Mouse (Mus musculus) MEL (cell line): ENCODE measurements around the gene Wasf2.

ENCODE experiments used
- CTCF ChIP-seq, 3 experiments: IDR thresholded peaks in 2 of 3; conservative IDR thresholded peaks in 1 of 3; 2 replicates each; pipeline ENCODE4 v1.5.1; 2011 to 2012; ENCODE audit warnings: low read length in 3 of 3, low read depth in 2 of 3, mild to moderate bottlenecking in 2 of 3, improper control_type of control experiment in 1 of 3, inconsistent platforms in 1 of 3, mixed read lengths in 1 of 3, moderate library complexity in 1 of 3; ENCODE audit not compliant: control insufficient read depth in 1 of 3, insufficient read depth in 1 of 3, poor library complexity in 1 of 3, severe bottlenecking in 1 of 3
- E2F4 ChIP-seq: IDR thresholded peaks from 2 replicates; pipeline ENCODE4 v1.6.1; 2011; ENCODE audit warnings: low read depth, low read length, improper control_type of control experiment, borderline replicate concordance
- GATA1 ChIP-seq: IDR thresholded peaks from 2 replicates; pipeline ENCODE4 v1.6.1; 2011; ENCODE audit warnings: low read depth, low read length, improper control_type of control experiment
- JUND ChIP-seq: IDR thresholded peaks from 2 replicates; pipeline ENCODE4 v1.6.1; 2011; ENCODE audit warnings: low read depth, mild to moderate bottlenecking, improper control_type of control experiment, low read length
- MEF2A ChIP-seq: IDR thresholded peaks from 2 replicates; pipeline ENCODE4 v1.6.1; 2014; ENCODE audit warnings: low read depth, mild to moderate bottlenecking, inconsistent platforms, low read length, improper control_type of control experiment; ENCODE audit not compliant: poor library complexity, insufficient replicate concordance, severe bottlenecking; ENCODE audit errors: extremely low read depth
- MYB ChIP-seq: IDR thresholded peaks from 2 replicates; pipeline ENCODE4 v1.6.1; 2011; ENCODE audit warnings: mild to moderate bottlenecking, low read depth, low read length, improper control_type of control experiment
- MYC ChIP-seq: IDR thresholded peaks from 2 replicates; pipeline ENCODE4 v1.6.1; 2011; ENCODE audit warnings: low read depth, mild to moderate bottlenecking, low read length, improper control_type of control experiment, moderate library complexity
- RAD21 ChIP-seq: IDR thresholded peaks from 2 replicates; pipeline ENCODE4 v1.6.1; 2011; ENCODE audit warnings: mild to moderate bottlenecking, low read depth, low read length, improper control_type of control experiment
- USF1 ChIP-seq: IDR thresholded peaks from 2 replicates; pipeline ENCODE4 v1.6.1; 2014; ENCODE audit warnings: low read depth, mild to moderate bottlenecking, inconsistent platforms, low read length, improper control_type of control experiment, moderate library complexity
- ZC3H11A ChIP-seq: IDR thresholded peaks from 2 replicates; pipeline ENCODE4 v1.6.1; 2012; ENCODE audit warnings: low read depth, mild to moderate bottlenecking, inconsistent platforms, low read length, improper control_type of control experiment
- ZMIZ1 ChIP-seq: IDR thresholded peaks from 2 replicates; pipeline ENCODE4 v1.6.1; 2012; ENCODE audit warnings: low read depth, mild to moderate bottlenecking, inconsistent platforms, low read length, improper control_type of control experiment, moderate library complexity

DNA sequence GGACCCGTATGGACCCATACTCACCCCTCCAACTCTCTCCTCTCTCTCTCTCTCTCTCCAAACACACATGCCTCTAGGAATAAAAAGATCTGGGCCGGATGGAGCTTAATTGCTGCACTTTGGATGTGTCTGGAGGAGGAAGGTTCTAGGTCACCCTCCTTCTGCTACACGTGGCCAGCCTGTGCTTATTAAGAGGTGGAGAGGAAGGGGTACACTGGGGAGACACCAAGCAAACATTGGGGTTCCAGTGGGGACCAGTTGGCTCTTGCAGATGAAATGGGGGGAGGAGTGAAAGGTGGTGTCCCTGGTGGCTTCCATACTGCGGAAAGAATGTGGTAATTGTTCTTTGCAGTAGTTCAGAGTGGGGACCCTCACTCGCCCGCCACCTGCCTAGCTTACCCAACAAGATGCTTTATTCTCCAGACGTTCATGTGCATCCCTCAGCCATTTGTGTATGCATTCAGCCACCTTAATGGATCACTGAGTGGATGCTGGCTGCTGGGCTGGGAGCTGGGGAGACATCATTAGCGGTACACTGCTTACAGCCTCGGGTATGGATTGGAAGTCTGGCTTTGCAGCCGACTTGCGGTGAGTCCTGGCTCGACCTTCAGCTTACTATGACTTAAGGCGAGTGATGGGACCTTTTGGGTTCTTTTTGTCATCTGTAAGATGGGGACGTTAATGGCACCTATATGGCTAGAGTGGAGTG is 14.4 kb upstream of the Wasf2 start:
- TF ChIP-seq RAD21 (no peak), ZMIZ1 (no peak), E2F4 (no peak), MYC (no peak), CTCF (IDR thresholded peaks at IDR 0.05 in 2 of 3, conservative IDR thresholded peaks at IDR 0.05 in 1 of 3; ENCODE audit: control insufficient read depth in 1 of 3, insufficient read depth in 1 of 3, low read depth in 2 of 3, low read length in 3 of 3, poor library complexity in 1 of 3, severe bottlenecking in 1 of 3) (no peak), USF1 (no peak), GATA1 (no peak), JUND (no peak), MYB (no peak), ZC3H11A (no peak), MEF2A (no peak)
